Mouse (Mus musculus) ovary, postnatal 10 days (tissue): ENCODE results near the gene Olfr1202.

Source experiments
- DNase-seq: peaks from one replicate; pipeline ENCODE4 v3.0.0; 2022; ENCODE audit warnings: low spot score

Olfr1202 gene

GRCm38 (mm10) chr2:88814196-88814595 lies at the start of gene Olfr1202:
Olfr1202 (plus strand) TSS chr2:88814496.
- DNase-seq, result no peak

GRCm38 (mm10) chr2:88770388-88770787 lies 43.9 kb upstream of the Olfr1202 start, which contains the start of gene Olfr1200:
Olfr1200 (minus strand) TSS chr2:88770488.
- DNase-seq, result no peak

- DNase-seq, result no peak
Observed at GRCm38 (mm10) chr2:88792736-88793135, 21.6 kb upstream of the Olfr1202 start, which contains the start of gene Olfr1201. Olfr1201 (plus strand) TSS chr2:88793036.

- no peak for DNase-seq
Observed at GRCm38 (mm10) chr2:88829437-88829836, 15.1 kb downstream of the Olfr1202 start, which contains the start of gene Olfr1205. Olfr1205 (plus strand) TSS chr2:88829737.

- DNase-seq, result no peak
Observed at GRCm38 (mm10) chr2:88838477-88838876, 24.2 kb downstream of the Olfr1202 start.

GRCm38 (mm10) chr2:88848992-88849391 lies 34.7 kb downstream of the Olfr1202 start, which contains the start of gene Olfr1204:
Olfr1204 (plus strand) TSS chr2:88849292.
- DNase-seq, result no peak

- no peak for DNase-seq
Observed at GRCm38 (mm10) chr2:88862931-88863330, 48.6 kb downstream of the Olfr1202 start, which contains the start of gene Olfr1206. Olfr1206 (plus strand) TSS chr2:88863231.
